Mouse (Mus musculus) brain, embryonic 14.5 days (tissue): Measurements from ENCODE around the gene Cenpl. TPM values are rescaled to one million over a fixed set of nuclear protein-coding genes. Genes with fewer than 3 reads are reported as not detected.

Experiments
- DNase-seq: peaks from one replicate; pipeline ENCODE4 v3.0.0-alpha.2; 2011; ENCODE audit warnings: low read depth
- CTCF ChIP-seq: fragments of 200-500 bp; IDR thresholded peaks from 2 replicates; pipeline ENCODE4 v1.5.1; 2012; ENCODE audit warnings: inconsistent platforms, mild to moderate bottlenecking, moderate library complexity, borderline replicate concordance; ENCODE audit not compliant: insufficient read depth, insufficient read length; ENCODE audit errors: extremely low read depth
- POLR2A ChIP-seq: fragments of 200-500 bp; IDR thresholded peaks from 2 replicates; pipeline ENCODE4 v1.6.1; 2012; ENCODE audit warnings: mild to moderate bottlenecking, inconsistent platforms, borderline replicate concordance; ENCODE audit not compliant: poor library complexity, insufficient read depth, insufficient read length, severe bottlenecking; ENCODE audit errors: extremely low read depth
- polyA plus RNA-seq: library from polyadenylated mRNA; depleted of rRNA; stranded (reverse); fragments of >200 nt; gene quantifications from 2 replicates; pipeline ENCODE4 v1.2.3, GENCODE M21; 2012

Cenpl gene
- polyA plus RNA-seq, 1 experiment, result 7.6 TPM

GRCm38 (mm10) chr1:161036411-161036841, 34.1 kb upstream of the Cenpl start:
- TF ChIP-seq POLR2A (no peak), CTCF (no peak)
- DNase-seq, result peak; percentile 59

- DNase-seq, result no peak
These were observed 33.5 kb upstream of the Cenpl start for GRCm38 (mm10) chr1:161037026-161037425.

DNA sequence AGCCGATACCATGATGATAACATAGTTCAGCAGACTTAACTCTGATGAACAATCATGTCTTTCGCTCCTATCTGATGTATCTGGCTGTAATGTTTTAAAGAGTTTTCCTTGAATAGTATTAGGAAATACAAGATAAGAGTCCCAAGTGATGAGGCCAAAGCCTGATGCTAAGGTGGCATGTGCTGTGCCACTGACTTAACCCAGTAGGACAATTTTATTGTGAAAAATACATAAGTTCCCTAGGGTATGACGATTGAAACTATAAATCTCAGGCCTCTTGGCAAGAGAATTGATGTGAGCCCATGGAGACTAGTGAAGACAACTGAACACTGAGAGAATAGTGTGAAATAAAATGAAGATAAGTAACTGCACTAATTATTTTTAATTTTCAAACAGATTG, 32.9 kb upstream of the Cenpl start:
- TF ChIP-seq CTCF, result no peak
- TF ChIP-seq POLR2A, result no peak
- no peak for DNase-seq

More at GRCm38 (mm10) chr1:161037026-161037425, 33.5 kb upstream of the Cenpl start:
- TF ChIP-seq POLR2A (no peak), CTCF (no peak)

GRCm38 (mm10) chr1:161038004-161038403, 32.5 kb upstream of the Cenpl start:
- DNase-seq, result no peak
- no peak for TF ChIP-seq CTCF
- TF ChIP-seq POLR2A, result no peak

DNA sequence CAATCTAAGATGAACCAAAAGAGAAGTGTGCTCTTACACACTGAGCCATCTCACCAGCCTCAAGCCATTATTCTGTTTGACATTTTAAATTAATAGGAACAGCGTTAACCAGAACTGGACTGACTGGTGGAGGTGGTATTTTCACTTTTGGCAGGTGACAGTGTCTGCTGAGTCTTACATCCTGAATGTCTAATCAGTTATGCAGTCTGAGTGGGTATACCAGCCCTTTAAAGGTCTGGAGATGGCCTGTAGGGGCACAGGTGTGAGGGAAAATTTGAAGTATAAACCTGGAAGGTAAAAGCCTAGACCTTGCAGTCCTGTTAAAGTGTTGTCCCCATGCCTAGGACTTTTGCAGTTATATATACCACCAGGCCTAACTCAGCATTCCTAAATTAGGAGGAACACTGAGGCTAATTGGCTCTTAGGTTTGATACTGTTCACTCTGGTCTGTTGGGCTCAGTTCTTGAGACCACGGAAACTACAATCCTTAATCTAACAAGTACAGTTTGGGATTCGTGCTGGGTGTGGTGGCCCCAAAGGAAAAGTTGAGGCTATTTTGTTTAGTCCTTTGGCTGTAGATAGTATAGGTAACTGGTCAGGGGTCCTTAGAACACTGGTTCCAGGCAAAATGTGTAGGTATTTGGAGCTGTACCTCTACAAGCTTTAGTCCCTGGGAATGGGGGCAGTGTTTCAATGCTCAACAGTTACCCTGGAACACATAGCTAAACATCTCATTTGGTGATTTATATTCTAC, 31.4 kb upstream of the Cenpl start:
- DNase-seq, result no peak
- TF ChIP-seq CTCF (no peak), POLR2A (no peak)

DNA sequence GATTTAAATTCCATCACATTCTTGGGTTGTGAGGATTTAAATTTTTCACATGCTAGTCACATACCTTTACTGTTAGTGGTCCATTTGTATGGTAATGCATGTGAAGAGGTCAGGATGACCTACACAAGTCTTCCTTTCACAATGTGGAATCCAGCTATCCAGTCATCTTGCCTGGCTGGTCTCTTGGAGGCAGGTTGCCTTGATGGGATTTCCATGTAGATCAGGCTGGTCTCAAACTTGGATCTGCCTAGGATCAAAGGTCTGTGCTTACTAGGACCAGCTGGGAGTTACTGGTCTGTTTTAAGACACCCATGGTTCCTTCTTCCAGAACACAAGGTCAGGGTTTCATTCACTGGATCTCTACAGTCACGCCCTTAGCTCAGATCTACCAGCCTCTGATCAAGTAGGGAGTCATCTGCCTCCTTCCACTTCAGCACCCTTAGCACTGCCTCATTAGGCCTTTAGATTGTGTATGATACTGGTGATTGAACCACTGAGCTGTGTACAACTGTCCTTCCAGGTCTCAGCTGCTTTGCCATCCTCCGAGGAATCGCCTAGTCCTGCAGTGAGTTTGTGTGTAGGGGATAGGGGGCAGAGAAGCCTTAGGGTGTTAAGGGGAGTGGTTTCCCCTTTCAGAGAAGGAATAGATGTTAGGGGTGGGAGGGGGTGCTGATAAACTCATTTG, 30.6 kb upstream of the Cenpl start:
- peak; percentile 51 for DNase-seq
- no peak for TF ChIP-seq CTCF
- TF ChIP-seq POLR2A, result no peak

DNA sequence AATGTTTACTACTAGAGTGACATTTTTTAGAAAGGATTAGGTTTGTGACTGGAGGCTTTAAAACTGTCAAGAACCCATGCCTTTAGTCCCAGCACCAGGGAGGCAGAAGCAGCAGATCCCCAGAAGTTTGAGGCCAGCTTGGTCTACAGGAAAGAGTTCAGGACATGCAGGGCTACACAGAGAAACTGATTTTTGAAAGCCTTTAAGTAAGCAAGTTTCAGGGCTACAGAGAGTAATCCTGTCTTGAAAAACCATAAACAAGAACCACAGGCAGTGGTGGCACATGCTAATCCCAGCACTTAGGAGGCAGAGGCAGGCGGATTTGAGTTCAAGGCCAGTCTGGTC, 30.1 kb upstream of the Cenpl start:
- no peak for DNase-seq
- no peak for TF ChIP-seq POLR2A
- TF ChIP-seq CTCF, result no peak

DNA sequence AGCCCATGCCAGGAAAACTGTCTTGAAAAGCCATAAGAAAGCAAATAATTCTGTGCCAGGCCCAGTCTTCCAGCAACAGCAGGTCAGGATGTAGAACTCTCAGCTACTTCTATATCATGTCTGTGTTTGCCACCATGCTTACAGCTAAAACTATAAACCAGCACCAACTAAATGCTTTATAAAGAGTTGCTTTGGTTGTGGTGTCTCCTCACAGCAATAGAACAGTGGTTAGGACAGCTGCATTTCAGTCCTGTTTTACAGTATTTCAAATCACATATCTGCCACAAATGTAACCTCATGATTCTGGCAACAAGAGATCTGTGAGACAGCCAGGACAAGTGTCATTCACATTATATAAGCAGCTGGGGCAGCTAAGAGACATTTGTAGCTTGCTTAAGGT, 29.7 kb upstream of the Cenpl start:
- DNase-seq, result no peak
- TF ChIP-seq CTCF (no peak), POLR2A (no peak)

DNA sequence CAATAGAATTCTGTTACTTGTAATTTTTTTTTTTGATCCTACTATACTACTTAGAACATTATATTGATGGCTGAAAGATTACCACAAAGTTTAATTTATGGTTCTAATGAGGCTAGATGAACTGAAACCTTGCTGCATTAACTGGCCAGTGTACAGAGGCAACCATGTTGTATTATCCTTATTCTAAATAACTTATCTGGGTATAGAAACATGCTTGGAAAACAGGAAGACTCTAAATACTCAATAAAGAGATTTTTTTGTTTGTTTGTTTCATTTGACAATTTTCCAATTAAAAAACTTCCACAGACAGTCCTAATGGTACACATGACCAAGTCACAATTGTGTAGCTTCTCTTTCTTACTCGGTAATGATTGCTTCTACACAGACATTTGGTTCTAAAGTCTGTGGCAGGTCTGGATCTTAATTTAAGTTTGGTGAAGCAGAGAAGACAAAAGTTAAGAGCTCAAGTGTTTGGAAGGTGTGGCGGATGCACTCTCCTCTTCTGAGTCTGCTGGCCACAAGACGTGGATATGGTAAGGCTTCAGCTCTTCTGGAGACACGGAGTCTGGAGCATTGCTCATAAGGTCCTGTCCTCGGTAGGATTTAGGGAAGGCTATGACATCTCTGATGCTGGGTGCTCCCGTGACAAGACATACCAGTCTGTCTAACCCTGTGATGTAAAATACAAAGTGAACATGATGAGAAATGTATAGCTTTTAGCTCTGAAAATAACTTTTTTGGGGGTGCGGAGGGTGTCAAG, 29.1 kb upstream of the Cenpl start:
- DNase-seq, result no peak

DNA sequence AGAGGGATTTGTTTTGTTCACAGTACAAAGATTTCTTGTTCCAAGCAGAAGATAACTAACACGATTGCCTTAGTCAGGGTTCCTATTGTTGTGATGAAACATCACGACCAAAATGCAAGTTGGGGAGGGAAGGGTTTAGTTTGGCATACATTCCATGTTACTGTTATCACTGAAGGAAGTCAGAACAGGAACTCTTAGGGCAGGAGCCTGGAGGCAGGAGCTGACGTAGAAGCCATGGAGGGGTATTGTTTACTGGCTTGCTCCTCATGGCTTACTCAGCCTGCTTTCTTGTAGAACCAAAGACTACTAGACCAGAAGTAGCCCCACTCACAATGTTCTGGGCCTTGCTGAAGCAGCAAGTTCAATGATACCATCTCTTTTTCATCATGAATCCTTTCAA, 23.5 kb upstream of the Cenpl start:
- TF ChIP-seq POLR2A (no peak), CTCF (no peak)

More for the DNA sequence above, 29.1 kb upstream of the Cenpl start:
- TF ChIP-seq POLR2A (no peak), CTCF (no peak)

GRCm38 (mm10) chr1:161057164-161057563, 13.3 kb upstream of the Cenpl start:
- TF ChIP-seq CTCF (no peak), POLR2A (no peak)
- DNase-seq, result no peak

More for the DNA sequence above, 23.5 kb upstream of the Cenpl start:
- DNase-seq, result no peak
